Mouse (Mus musculus) stomach, adult 2 months (tissue): ENCODE results near the gene Shc4. TPM values are rescaled to one million over a fixed set of nuclear protein-coding genes. Genes with fewer than 3 reads are reported as not detected.

Source experiments
- polyA plus RNA-seq: library from polyadenylated mRNA; depleted of rRNA; stranded (reverse); fragments of >200 nt; gene quantifications from 2 replicates; pipeline ENCODE4 v1.2.3, GENCODE M21; 2012; rRNA removed

Shc4 gene
- 0.15 and 0.34 TPM in 2 replicates for polyA plus RNA-seq

DNA sequence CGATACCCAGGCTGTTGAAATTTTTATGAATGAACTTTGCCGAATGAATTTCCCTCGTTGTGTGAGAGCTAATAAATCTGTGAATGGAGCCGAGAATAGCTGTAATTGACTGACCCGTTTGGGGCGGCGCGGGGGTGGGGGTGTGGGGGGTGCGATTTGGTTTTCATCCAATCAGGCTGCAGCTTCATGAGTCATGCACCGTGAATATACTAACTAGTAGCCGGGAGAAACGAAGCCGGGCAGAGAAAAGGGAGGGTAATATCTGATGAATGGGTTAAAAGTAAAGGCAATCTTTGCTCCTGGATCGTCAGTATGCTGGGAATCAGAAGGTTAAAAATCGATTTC lies at the start of gene Shc4:
Shc4 (minus strand) TSS at position 63 of the 345 bp plus-strand sequence.

GRCm38 (mm10) chr2:125672957-125673631 lies 50.9 kb downstream of the Shc4 start, which contains the start of gene Eid1:
Eid1 (plus strand) TSS chr2:125673095.

GRCm38 (mm10) chr2:125624837-125625351 lies 99.1 kb downstream of the Shc4 start, which contains the start of gene Cep152:
Cep152 (minus strand) TSS chr2:125625113.

Other genes with a start within 250 kb of the Shc4 start
- 0.03 TPM in 1 of 2 replicates, not detected in the other for gene Gm9913, start 219.1 kb downstream of the Shc4 start, polyA plus RNA-seq
- 3.7 and 4.7 TPM in 2 replicates for gene Fbn1, start 216.2 kb downstream of the Shc4 start, polyA plus RNA-seq
- 0.19 and 0.26 TPM in 2 replicates for gene Cep152, start 99.0 kb downstream of the Shc4 start, polyA plus RNA-seq
- gene Eid1, start 51.1 kb downstream of the Shc4 start, polyA plus RNA-seq: 4.2 and 8.8 TPM in 2 replicates
- 2.7 and 3.2 TPM in 2 replicates for gene Secisbp2l, start 58.7 kb upstream of the Shc4 start, polyA plus RNA-seq
- 6.5 and 6.6 TPM in 2 replicates for gene Galk2, start 135.0 kb upstream of the Shc4 start, polyA plus RNA-seq
- gene Cops2, start 135.0 kb upstream of the Shc4 start, polyA plus RNA-seq: 0.27 and 0.51 TPM in 2 replicates